Mouse (Mus musculus): ENCODE results near the gene Tanc2. TPM values are rescaled to one million over a fixed set of nuclear protein-coding genes. Genes with fewer than 3 reads are reported as not detected.
A peak's percentile ranks its signal among the peaks of the same experiment; 100 is the strongest.

Gene Tanc2
- total RNA-seq, 2 experiments from 2014 or later, result 238 to 241 TPM

DNA sequence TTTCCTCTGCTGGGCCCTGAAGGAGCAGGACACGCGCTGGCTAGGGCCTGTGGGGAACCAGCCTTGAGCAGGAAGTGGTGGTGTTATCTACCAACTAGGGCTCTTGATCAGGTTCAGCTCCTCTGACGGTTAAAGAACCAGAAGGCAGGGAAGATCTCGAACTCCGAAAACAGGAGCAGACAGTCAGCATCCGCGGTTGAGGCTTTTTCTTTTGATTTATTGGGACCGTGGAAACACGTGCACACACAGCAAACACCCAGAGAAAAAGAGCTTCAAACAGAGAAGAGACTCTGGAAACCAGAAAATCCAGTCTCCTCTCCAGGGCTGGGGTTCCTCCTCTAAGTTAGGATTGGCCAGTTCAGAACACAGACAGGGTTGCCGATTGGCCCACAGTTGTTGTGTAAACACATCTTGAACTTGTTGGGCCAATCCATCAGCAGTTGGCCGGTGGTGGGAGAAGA lies 356.9 kb downstream of the Tanc2 start:
- no peak for DNase-seq
- intact Hi-C loops (cut with DNase I), result no loop called here

DNA sequence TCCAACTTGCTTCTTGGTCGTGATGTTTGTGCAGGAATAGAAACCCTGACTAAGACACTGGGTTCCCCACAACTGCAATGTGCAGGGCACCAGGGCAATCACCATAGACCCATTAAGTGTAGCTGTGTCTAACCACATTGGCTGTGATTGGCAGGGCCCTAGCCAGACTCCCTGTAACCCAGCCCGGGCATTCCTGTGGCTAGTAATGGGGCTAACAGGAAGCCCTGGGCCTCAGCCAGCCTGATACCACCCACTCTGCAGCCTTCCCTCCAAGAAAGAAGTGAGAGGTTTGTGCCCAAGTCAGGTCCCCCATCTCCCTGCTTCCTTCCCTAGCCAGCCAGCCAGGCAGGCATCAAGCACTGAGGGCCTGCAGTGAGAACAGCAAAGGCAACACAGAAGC lies 358.5 kb downstream of the Tanc2 start:
- intact Hi-C loops (cut with DNase I), result no loop called here
- no peak for DNase-seq

DNA sequence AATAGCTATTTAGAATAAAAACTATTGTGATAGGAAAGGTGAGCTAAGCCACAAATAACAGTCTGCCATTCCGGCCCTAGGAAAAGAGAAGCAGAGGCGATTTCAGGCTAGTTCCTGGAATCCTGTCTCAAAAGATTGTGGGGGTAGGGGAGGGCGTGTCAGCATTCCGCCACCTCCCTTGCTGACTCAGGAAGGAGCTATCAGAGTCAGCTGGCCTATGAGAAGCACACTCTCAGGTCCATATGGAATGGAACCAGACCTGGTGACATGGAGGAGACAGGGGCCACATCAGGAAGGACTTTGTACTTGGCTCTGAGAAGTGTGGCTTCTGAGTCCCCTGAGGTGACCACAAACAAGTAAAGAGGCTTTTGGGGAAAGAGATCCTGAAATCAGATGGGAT lies 360.7 kb downstream of the Tanc2 start:
- no peak for DNase-seq
- intact Hi-C loops (cut with DNase I), result no loop called here

DNA sequence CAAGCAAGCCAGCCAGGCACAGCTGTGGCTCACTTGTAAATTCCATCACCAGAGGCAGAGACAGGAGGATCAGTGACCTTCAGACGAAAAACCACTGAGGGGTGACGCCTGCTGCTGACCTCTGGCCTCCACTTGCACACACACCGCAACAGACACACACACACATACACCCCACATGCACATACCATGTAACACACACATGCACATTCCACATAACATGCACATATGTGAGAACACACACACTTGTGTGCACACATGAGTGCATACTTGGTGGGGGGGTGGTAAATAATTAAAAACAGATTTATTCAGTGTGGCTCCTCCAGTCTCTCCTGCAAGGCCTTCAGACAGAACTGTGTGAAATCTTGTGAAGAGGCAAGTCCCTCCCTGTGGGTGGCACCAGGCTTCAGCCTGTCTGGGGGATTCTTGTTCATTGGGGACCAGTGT lies 361.8 kb downstream of the Tanc2 start:
- no peak for DNase-seq
- intact Hi-C loops (cut with DNase I), result no loop called here

DNA sequence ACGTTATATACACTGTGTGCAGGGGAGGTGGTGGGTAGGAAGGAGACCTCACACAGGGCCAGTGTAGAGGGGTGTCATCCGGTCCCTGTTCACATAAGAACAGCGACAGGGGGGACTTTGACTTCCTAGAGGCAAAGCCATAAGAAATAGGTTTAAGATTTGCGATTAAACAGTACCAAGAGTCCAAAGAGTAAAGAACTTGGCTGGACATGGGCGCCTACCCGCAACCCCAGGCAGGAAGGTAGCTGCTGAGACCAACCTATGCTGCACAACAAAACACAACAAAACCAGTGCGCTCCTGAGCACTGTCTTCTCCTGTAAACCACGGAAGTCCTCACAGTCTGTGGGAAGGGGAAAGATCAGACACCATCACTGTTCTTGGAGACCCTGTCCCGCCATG lies 362.3 kb downstream of the Tanc2 start:
- intact Hi-C loops (cut with DNase I), result no loop called here
- DNase-seq, result no peak

DNA sequence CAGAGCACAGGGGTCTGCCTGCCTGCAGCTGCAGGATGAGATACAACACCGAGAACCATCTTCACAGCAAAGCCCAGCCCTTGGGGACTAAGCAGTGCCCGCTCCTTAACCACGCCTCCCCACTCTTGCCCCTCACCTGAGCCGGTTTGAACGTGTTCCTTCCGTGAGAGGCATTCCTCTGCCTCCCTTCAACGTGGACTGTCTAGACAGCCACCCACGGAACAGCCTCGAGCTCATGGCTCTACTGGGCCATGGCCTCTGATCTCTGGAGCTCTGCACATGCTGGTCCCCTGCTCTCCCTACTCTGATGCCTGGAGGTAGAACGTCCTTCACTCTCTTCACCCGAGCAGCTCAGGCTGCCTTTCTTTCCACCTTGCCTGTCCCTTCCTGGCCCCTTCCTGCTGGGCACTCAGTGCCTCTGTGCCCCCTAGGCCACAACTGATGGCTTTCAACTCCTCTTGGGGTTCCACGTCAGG lies 363.2 kb downstream of the Tanc2 start, which contains the start of gene Cyb561:
Cyb561 (minus strand) TSS at position 426 of the 476 bp plus-strand sequence.
- no peak for DNase-seq
- intact Hi-C loops (cut with DNase I), result no loop called here

DNA sequence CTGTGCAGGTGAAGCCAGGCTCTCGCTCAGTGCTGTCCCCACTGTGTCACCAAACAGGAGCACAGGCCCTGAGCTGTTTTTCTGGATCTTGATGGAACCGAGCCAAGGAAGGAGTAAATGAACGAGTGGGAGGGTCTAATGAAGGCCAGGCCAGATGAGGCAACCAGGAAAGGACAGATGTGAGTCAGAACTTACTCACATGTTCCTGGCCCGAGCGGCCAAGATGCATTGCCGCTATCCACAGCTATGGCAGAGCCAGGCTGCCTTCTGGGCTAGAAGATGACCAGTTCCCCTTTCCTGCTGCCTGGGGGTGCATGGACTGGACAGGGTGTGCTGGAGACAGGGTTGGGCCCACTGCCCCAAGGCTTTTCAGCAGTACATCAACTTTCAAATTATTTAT lies 363.6 kb downstream of the Tanc2 start:
- intact Hi-C loops (cut with DNase I), result no loop called here
- DNase-seq, result no peak

DNA sequence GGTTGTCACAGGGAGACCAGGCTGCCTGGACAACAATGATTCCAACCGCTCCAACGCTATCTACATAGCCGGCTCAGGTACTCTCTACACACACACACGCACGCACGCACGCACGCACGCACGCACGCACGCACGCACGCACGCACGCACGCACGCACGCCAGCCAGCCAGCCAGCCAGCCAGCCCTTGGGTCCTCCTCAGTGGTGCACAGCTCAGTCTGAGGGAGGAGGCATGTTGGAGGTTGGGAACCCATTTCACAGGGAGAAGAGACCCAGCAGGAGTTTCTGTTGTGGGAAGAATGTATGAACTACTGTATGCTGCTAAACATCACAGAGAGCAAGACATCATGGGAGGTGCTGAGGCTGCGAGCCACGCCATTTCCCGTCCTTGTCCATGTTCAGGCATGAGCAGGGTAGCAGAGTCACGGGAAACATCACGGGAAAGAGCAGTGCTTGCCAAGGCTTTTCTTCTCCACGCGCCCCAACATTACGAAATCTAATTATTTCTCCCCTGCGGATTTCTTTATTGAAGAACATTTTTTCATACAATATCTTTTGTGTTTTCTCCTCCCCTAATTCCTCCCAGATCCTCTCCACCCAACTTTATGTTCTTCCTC lies 366.1 kb downstream of the Tanc2 start:
- DNase-seq, result no peak
- intact Hi-C loops (cut with DNase I), result no loop called here

DNA sequence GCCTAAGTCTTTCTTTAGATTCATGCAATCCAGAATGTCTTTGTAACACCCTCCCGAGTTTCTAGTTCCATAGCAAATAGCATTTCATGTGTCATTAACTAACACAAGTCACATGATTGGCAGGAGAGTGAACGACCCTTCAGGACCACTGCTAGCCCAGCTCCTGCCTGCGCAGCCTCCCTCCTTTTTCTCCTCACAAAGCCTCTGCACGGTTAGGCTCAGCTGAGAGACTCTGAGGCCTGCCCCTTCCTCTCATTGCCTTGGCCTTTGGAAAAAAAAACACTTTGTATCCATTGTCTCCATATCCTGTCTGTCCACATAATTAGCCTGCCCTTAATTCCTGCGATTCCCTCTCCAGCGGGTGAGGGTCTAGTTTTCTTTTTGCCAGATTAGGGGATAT lies 367.7 kb downstream of the Tanc2 start:
- intact Hi-C loops (cut with DNase I), result no loop called here
- DNase-seq, result no peak

DNA sequence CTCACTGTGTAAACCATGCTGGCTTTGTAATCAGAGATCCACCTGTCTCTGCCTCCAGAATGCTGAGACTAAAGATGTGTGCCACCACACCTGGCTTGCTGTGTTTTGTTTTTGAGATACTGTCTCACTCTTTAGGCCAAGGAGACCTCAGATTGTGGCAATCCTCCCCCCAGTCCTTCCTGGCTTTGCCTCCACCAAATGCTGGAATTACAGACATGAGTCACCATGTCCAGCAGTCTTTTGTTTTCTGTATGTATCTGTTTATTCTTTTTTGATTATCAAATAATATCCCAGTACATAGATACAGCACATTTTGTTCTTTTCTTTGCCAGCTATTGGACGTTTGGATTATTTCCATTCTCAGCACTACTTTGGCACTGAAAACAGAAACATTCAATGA lies 368.8 kb downstream of the Tanc2 start:
- DNase-seq, result no peak
- intact Hi-C loops (cut with DNase I), result no loop called here

DNA sequence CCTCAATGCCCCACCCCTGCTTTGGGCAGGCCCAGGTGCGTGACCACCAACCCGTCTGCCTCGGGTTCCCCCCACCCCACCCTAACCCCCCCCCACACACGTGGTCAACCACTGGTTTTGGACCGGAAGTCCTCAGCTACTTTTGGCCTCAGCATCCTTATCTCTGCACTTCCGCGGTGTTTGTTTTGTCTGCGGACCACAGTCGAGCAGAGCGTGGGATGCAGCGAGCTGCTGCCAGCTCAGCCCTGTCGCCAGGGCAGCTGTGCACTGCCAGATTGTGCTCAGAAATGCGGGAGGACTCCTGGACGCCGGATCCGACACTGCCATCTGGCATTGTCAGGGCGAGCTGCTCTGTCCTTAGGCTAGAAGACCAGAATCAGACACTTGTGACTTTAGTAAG lies 369.6 kb downstream of the Tanc2 start:
- peak; percentile 76 for DNase-seq
- intact Hi-C loops (cut with DNase I), result no loop called here

DNA sequence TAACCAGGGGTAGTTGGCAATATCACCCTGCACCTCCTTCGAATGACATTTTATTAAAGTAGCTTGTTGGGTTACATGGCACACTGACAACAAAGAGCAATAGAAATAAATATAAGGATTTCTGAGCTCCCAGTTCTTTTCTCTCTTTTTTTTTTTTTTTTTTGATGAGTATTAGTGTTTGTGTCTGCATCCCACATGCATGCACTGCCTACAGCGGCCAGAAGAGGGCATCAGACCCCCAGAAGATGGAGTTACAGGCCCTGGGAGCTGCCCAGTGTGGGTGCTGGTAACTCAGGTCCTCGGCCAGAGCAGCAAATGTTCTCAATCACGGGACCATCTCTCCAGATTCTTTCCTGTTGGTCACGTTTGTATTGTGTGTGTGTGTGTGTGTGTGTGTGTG lies 374.9 kb downstream of the Tanc2 start:
- intact Hi-C loops (cut with DNase I), result no loop called here
- DNase-seq, result no peak

DNA sequence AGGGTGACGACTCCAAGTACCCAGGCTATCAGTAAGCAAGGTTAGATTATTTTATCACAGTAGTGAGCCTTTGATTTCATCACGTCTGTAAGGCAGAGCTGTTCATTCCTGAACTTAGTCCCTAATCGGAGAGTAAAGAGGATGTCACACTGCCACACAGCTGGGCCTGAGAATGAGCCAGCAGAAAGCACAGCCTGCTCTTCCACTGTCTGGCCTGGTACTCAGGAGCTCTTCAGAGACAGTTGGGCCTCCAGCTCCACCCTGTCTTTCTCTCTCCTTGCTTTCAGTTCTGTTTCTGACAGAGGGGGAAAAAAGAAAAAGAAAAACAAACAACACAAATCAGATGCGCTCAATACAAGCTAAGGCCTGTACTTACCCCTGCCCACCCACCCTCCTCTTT lies 376.5 kb downstream of the Tanc2 start:
- intact Hi-C loops (cut with DNase I), result no loop called here
- DNase-seq, result no peak

DNA sequence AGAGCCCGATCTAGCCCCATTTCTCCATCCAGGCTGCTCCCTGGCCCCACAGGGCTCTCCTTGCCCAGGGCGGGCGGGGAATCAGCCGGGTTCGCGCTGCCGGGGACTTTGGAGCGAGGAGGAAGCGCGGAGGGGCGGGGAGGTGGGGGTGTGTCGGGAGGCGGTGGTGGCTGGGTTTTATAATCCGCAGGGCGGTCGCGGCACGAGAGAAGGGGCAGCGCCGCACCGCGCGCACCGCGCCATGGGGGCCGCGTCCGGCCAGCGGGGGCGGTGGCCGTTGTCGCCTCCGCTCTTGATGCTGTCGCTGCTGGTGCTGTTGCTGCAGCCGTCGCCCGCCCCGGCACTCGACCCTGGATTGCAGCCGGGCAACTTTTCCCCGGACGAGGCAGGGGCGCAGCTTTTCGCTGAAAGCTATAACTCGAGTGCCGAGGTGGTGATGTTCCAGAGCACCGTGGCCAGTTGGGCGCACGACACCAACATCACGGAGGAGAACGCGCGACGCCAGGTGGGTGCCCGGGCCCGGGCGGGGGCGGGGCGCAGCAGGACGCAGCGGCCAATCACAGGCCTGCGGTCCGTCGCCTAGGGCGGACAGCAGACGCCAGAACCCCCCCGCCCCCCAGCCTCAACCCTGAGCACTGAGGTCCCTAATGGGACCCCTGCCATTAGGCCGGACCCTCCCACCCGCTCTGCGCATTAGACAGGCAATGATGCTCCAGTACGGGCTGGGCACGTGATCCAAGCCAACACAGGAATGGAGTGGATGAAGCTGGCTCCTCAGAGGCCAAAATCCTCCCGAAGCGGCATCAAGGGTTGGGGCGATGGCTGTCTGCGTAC lies 378.2 kb downstream of the Tanc2 start, which contains the start of gene Ace:
Ace (plus strand) TSS at position 205 of the 834 bp plus-strand sequence.
- DNase-seq, result peak; percentile 38
- intact Hi-C loops (cut with DNase I), result no loop called here

DNA sequence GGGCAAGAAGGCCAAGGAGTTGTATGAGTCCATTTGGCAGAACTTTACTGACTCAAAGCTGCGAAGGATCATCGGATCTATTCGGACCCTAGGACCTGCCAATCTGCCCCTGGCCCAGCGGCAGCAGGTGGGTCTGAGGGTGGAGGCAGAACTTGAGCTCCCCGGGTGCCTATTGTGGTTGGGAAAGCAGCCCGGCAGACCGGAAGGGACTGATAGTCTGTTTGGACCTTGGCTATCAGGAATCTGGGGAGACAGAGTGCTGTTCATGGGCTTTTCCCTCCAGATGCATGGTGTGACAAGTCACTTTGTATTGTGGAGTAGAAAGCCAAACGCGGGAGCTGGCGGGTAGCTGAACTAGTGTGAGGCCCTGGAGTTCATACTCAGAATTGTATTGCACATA lies 379.2 kb downstream of the Tanc2 start:
- no peak for DNase-seq
- intact Hi-C loops (cut with DNase I), result no loop called here

DNA sequence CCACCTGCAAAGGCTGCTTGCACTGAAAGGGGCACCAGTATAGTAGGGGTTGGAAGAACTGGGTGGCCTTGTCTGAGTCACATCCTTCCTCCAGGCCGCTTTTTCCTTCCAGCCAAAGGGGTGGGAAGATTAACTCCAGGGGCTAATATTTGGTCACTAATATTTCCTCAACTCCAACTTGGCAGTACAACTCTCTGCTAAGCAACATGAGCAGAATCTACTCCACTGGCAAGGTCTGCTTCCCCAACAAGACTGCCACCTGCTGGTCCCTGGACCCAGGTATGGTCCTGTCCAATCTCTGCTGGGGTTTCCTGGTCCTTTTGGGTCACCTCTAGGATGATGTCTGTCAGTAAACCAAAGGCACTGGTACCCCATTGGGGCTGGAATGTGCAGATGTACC lies 379.7 kb downstream of the Tanc2 start:
- intact Hi-C loops (cut with DNase I), result no loop called here
- peak; percentile 36 for DNase-seq

DNA sequence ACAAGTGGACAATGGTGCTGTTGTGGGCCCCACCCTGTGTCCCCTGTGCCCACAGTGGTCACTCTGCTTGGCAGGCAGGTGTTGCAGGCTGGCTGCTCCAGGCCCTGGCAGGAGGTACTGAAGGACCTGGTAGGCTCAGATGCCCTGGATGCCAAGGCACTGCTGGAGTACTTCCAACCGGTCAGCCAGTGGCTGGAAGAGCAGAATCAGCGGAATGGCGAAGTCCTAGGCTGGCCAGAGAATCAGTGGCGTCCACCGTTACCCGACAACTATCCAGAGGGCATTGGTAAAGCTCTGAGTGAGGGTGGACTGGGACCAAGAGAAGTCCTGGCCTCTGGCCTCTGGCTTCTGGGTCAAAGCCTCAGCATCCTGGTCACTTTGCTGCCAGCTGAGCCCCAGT lies 384.8 kb downstream of the Tanc2 start:
- intact Hi-C loops (cut with DNase I), result no loop called here
- DNase-seq, result peak; percentile 39

DNA sequence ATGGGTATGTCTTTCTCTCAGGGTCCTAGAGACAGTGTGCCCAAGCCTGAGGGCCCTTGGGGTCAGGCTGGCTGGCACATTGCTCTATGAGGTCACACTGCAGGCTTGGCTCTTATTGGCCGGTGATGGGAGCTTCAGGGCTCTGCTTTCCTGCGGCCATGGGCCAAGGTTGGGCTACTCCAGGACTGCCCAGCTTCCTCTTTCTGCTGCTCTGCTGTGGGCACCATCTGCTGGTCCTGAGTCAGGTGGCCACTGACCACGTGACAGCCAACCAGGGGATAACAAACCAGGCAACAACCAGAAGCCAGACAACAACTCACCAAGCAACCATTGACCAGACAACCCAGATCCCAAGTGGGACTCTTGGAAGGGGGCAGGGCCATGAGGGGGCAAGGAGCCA lies 385.3 kb downstream of the Tanc2 start:
- intact Hi-C loops (cut with DNase I), result no loop called here
- DNase-seq, result no peak

DNA sequence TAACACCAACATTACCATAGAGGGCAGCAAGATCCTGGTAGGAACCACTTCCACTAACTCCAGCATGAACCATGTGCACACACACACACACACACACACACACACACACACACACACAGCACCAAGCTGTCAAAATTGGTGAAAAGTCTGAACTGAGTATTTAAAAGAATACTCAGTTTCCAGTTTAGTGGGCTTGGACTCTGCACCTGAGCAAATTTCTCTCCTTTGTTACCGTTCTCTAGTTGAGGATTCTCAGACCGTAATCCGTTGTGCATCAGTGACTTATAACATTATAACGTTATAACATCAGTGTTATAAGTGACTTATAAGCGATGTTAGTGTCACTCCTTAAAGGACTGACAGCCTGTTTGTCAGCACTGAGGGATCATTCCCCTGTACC lies 385.9 kb downstream of the Tanc2 start:
- intact Hi-C loops (cut with DNase I), result no loop called here
- no peak for DNase-seq

DNA sequence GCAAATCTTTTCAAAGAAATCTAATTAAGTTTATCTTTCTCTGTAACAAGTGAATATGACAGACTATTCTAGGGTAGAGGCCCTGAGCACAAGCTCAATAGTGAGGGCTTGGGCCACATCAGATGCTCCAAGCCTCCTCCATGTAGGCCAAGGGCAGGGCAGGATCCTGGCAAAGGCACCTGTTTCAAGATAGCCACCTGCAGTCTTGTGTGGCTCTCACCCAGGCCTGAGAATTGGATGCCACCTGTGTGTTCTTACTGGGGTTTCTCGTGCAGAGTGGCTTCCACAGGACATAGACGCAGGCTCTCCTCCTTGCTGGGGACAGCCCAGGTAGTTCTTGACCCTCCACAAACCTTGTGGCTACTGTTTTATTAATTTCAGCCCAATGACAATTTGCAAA lies 388.4 kb downstream of the Tanc2 start:
- no peak for DNase-seq
- intact Hi-C loops (cut with DNase I), result no loop called here

DNA sequence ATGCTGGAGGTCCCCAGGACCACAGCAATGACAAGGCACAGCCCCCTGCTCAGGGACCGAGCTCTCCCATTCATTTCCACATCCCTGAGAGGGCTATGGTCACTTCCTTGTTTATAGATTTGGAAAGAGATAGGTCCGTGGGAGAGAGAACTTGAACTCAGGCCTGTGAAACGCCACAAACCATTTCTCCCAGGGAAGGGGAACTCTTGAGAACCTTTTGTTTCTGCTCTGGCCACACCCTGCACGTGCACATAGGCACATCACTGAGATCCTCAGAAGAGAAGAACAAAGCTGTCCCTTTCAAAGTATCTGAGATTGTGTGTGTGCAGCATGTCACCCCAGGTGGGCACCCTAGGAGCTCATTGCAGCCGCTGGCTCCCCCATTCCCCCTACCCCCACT lies 388.8 kb downstream of the Tanc2 start:
- intact Hi-C loops (cut with DNase I), result no loop called here

More for the DNA sequence above, 388.8 kb downstream of the Tanc2 start:
- no peak for DNase-seq
